Mouse (Mus musculus) hindbrain, embryonic 14.5 days (tissue): ENCODE measurements around the gene Abhd14b. TPM values are rescaled to one million over a fixed set of nuclear protein-coding genes. Genes with fewer than 3 reads are reported as not detected.

Source experiments
- ATAC-seq: fragments of 200-750 bp; cut with Nextera tagmentation; 2 replicates; pipeline ENCODE4 v1.8.0; 2017; ENCODE audit warnings: moderate number of reproducible peaks, mild to moderate bottlenecking, moderate TSS enrichment, moderate library complexity; ENCODE audit not compliant: low FRiP score
- DNase-seq: peaks from one replicate; pipeline ENCODE4 v3.0.0-alpha.2; 2015; ENCODE audit warnings: low spot score
- H3K27ac ChIP-seq: fragments of 300-500 bp; sonication (generic); 2 replicates; pipeline ENCODE4 v1.5.1; 2014; ENCODE audit warnings: mild to moderate bottlenecking, moderate library complexity
- H3K27me3 ChIP-seq: fragments of 300-500 bp; sonication (generic); 2 replicates; pipeline ENCODE4 v1.6.1; 2014; ENCODE audit warnings: mild to moderate bottlenecking, low read length, mixed read lengths; ENCODE audit not compliant: control insufficient read depth, insufficient read depth
- H3K36me3 ChIP-seq: fragments of 300-500 bp; sonication (generic); replicated peaks from 2 replicates; pipeline ENCODE4 v1.6.1; 2014; ENCODE audit not compliant: control insufficient read depth, insufficient read depth
- H3K4me1 ChIP-seq: fragments of 300-500 bp; sonication (generic); replicated peaks from 2 replicates; pipeline ENCODE4 v1.6.1; 2014; ENCODE audit warnings: antibody characterized with exemption, low read length, mixed read lengths; ENCODE audit not compliant: control insufficient read depth, insufficient read depth
- H3K4me2 ChIP-seq: fragments of 300-500 bp; sonication (generic); replicated peaks from 2 replicates; pipeline ENCODE4 v1.6.1; 2014; ENCODE audit warnings: mild to moderate bottlenecking, moderate library complexity
- H3K4me3 ChIP-seq: fragments of 300-500 bp; sonication (generic); replicated peaks from 2 replicates; pipeline ENCODE4 v1.5.1; 2014; ENCODE audit warnings: mild to moderate bottlenecking, low read length
- H3K9ac ChIP-seq: fragments of 300-500 bp; sonication (generic); 2 replicates; pipeline ENCODE4 v1.6.1; 2014
- H3K9me3 ChIP-seq: fragments of 300-500 bp; sonication (generic); 2 replicates; pipeline ENCODE4 v1.6.1; 2016; ENCODE audit warnings: low read length; ENCODE audit not compliant: control insufficient read depth
- WGBS: fragments of 180-500 bp; shearing (Covaris S2); extraction: QIAGEN DNeasy Blood & Tissue Kit; methylation state at CpG from one replicate; pipeline ENCODE4 v1.1.7; 2014; 5-methylcytosine and 5-hydroxymethylcytosine counted together
- polyA plus RNA-seq: library from polyadenylated mRNA; unstranded; fragments of >200 nt; fragmentation: Nextera tagmentation; extraction: Ambion mirVana; gene quantifications from 2 replicates; pipeline ENCODE4 v1.2.1, GENCODE M21; 2014

The Abhd14b gene
- polyA plus RNA-seq, 1 experiment from 2014 or later = 8.2 TPM

- Histone ChIP-seq H3K9ac (no peak overlapping the region), H3K4me1 (peaks cover 12% of the 10 kb centered on the region), H3K4me3 (no peak overlapping the region), H3K36me3 (no peaks in the 10 kb centered on the region), H3K27ac (no peak overlapping the region), H3K4me2 (no peak overlapping the region), H3K27me3 (peaks cover 3% of the 10 kb centered on the region; the same call in 1 of the 2 replicates), H3K9me3 (no peaks in the 10 kb centered on the region)
- ATAC-seq = no peak
- 74% methylated on average over 9 of the region's 9 CpGs for WGBS
- no peak for DNase-seq
Measured at GRCm38 (mm10) chr9:106469776-106470175, 22.5 kb downstream of the Abhd14b start.

- no peaks in the 10 kb centered on the region for H3K4me1 ChIP-seq
- H3K4me3 ChIP-seq = no peak overlapping the region
- no peaks in the 10 kb centered on the region for H3K9me3 ChIP-seq
- H3K27ac ChIP-seq = no peak overlapping the region
- H3K4me2 ChIP-seq = no peak overlapping the region
- H3K36me3 ChIP-seq = no peaks in the 10 kb centered on the region
- H3K27me3 ChIP-seq = peaks cover 3% of the 10 kb centered on the region; the same call in 1 of the 2 replicates
- ATAC-seq (no peak), DNase-seq (no peak)
- no peak overlapping the region for H3K9ac ChIP-seq
- 66% methylated on average over 14 of the region's 14 CpGs for WGBS
Measured at GRCm38 (mm10) chr9:106470991-106471750, 23.9 kb downstream of the Abhd14b start.

- Histone ChIP-seq H3K9ac (no peak overlapping the region), H3K27me3 (peaks cover 3% of the 10 kb centered on the region; the same call in 1 of the 2 replicates), H3K36me3 (no peaks in the 10 kb centered on the region), H3K4me2 (no peak overlapping the region), H3K4me1 (no peaks in the 10 kb centered on the region), H3K27ac (no peak overlapping the region), H3K4me3 (no peak overlapping the region), H3K9me3 (no peaks in the 10 kb centered on the region)
- DNase-seq (no peak), ATAC-seq (no peak)
- 6% methylated on average over 5 of the region's 5 CpGs for WGBS
Measured at GRCm38 (mm10) chr9:106471892-106472291, 24.6 kb downstream of the Abhd14b start.

- Histone ChIP-seq H3K9me3 (no peaks in the 10 kb centered on the region), H3K27me3 (peaks cover 3% of the 10 kb centered on the region; the same call in 1 of the 2 replicates), H3K4me1 (no peaks in the 10 kb centered on the region), H3K4me2 (no peak overlapping the region), H3K36me3 (no peaks in the 10 kb centered on the region), H3K9ac (no peak overlapping the region), H3K4me3 (no peak overlapping the region), H3K27ac (no peak overlapping the region)
- WGBS = 77% methylated on average over 4 of the region's 4 CpGs
- DNase-seq (no peak), ATAC-seq (no peak)
Measured at GRCm38 (mm10) chr9:106472321-106472720, 25.1 kb downstream of the Abhd14b start.

- H3K4me3 ChIP-seq = no peak overlapping the region
- no peaks in the 10 kb centered on the region for H3K9me3 ChIP-seq
- ATAC-seq = no peak
- peaks cover 3% of the 10 kb centered on the region; the same call in 1 of the 2 replicates for H3K27me3 ChIP-seq
- DNase-seq = no peak
- H3K4me2 ChIP-seq = no peak overlapping the region
- peaks cover 7% of the 10 kb centered on the region for H3K4me1 ChIP-seq
- WGBS = 87% methylated on average over 16 of the region's 16 CpGs
- H3K27ac ChIP-seq = no peak overlapping the region
- no peak overlapping the region for H3K9ac ChIP-seq
- no peaks in the 10 kb centered on the region for H3K36me3 ChIP-seq
Measured at GRCm38 (mm10) chr9:106473081-106473752, 26.0 kb downstream of the Abhd14b start.

- peaks cover 3% of the 10 kb centered on the region; the same call in 1 of the 2 replicates for H3K27me3 ChIP-seq
- H3K4me2 ChIP-seq = no peak overlapping the region
- no peak for ATAC-seq
- no peak overlapping the region for H3K27ac ChIP-seq
- no peak overlapping the region for H3K4me3 ChIP-seq
- H3K4me1 ChIP-seq = peaks cover 12% of the 10 kb centered on the region
- 81% methylated on average over 5 of the region's 5 CpGs for whole genome bisulfite sequencing
- H3K9me3 ChIP-seq = no peaks in the 10 kb centered on the region
- no peaks in the 10 kb centered on the region for H3K36me3 ChIP-seq
- H3K9ac ChIP-seq = no peak overlapping the region
- DNase-seq = no peak
Measured at GRCm38 (mm10) chr9:106473753-106474105, 26.5 kb downstream of the Abhd14b start.

GRCm38 (mm10) chr9:106474456-106474855, 27.2 kb downstream of the Abhd14b start:
- H3K9ac ChIP-seq = 0 out of 2 replicates have a peak overlapping the region, but pooled peaks have one; percentile 31
- H3K4me3 ChIP-seq = no peak overlapping the region
- 7% methylated on average over 6 of the region's 6 CpGs for WGBS

GRCm38 (mm10) chr9:106475046-106475445, 27.8 kb downstream of the Abhd14b start:
- Histone ChIP-seq H3K27ac (no peak overlapping the region), H3K4me1 (peaks cover 12% of the 10 kb centered on the region), H3K4me2 (no peak overlapping the region), H3K9me3 (no peaks in the 10 kb centered on the region), H3K36me3 (no peaks in the 10 kb centered on the region), H3K27me3 (peaks cover 3% of the 10 kb centered on the region; the same call in 1 of the 2 replicates), H3K9ac (0 out of 2 replicates have a peak overlapping the region, but pooled peaks have one; percentile 31), H3K4me3 (no peak overlapping the region)
- ATAC-seq (no peak), DNase-seq (no peak)
- WGBS = 68% methylated on average over 7 of the region's 7 CpGs

More at GRCm38 (mm10) chr9:106474456-106474855, 27.2 kb downstream of the Abhd14b start:
- H3K36me3 ChIP-seq = no peaks in the 10 kb centered on the region
- no peak overlapping the region for H3K4me2 ChIP-seq
- H3K4me1 ChIP-seq = peaks cover 12% of the 10 kb centered on the region
- no peak overlapping the region for H3K27ac ChIP-seq
- no peak for ATAC-seq
- no peaks in the 10 kb centered on the region for H3K9me3 ChIP-seq
- H3K27me3 ChIP-seq = peaks cover 3% of the 10 kb centered on the region; the same call in 1 of the 2 replicates
- DNase-seq = peak; percentile 44

- no peaks in the 10 kb centered on the region for H3K9me3 ChIP-seq
- WGBS = 85% methylated on average over 10 of the region's 10 CpGs
- H3K27ac ChIP-seq = no peak within 1 kb of the TSS
- H3K9ac ChIP-seq = 0 out of 2 replicates have a peak within 1 kb of the TSS, but pooled peaks have one; percentile 31
- H3K36me3 ChIP-seq = peaks cover 4% of the 10 kb centered on the region; the same call in 1 of the 2 replicates
- H3K4me3 ChIP-seq = no peak within 1 kb of the TSS
- H3K27me3 ChIP-seq = peaks cover 3% of the 10 kb centered on the region; the same call in 1 of the 2 replicates
- peak within 1 kb of the TSS; percentile 28 for H3K4me2 ChIP-seq
- no peak for DNase-seq
- ATAC-seq = no peak
- peaks cover 12% of the 10 kb centered on the region for H3K4me1 ChIP-seq
Measured at GRCm38 (mm10) chr9:106475663-106476001, 28.4 kb downstream of the Abhd14b start, which contains the start of gene Rrp9. Rrp9 (plus strand) TSS chr9:106475963.
